Mouse (Mus musculus) heart, embryonic 12.5 days (tissue): ENCODE data around the gene Foxl2. TPM values are rescaled to one million over a fixed set of nuclear protein-coding genes. Genes with fewer than 3 reads are reported as not detected.

ENCODE experiments used
- ATAC-seq: fragments of 200-750 bp; cut with Nextera tagmentation; 2 replicates; pipeline ENCODE4 v1.8.0; 2017; ENCODE audit warnings: moderate TSS enrichment, moderate library complexity; ENCODE audit not compliant: insufficient number of reproducible peaks, low FRiP score
- H3K27ac ChIP-seq: fragments of 300-500 bp; sonication (generic); 2 replicates; pipeline ENCODE4 v1.5.1; 2016; ENCODE audit warnings: mild to moderate bottlenecking, moderate library complexity; ENCODE audit not compliant: poor library complexity, severe bottlenecking
- H3K27me3 ChIP-seq: fragments of 300-500 bp; sonication (generic); replicated peaks from 2 replicates; pipeline ENCODE4 v1.6.1; 2016; ENCODE audit warnings: mild to moderate bottlenecking, moderate library complexity
- H3K36me3 ChIP-seq: fragments of 300-500 bp; sonication (generic); 2 replicates; pipeline ENCODE4 v1.6.1; 2016; ENCODE audit warnings: mild to moderate bottlenecking, moderate library complexity
- H3K4me1 ChIP-seq: fragments of 300-500 bp; sonication (generic); replicated peaks from 2 replicates; pipeline ENCODE4 v1.6.1; 2016; ENCODE audit warnings: mild to moderate bottlenecking
- H3K4me2 ChIP-seq: fragments of 300-500 bp; sonication (generic); 2 replicates; pipeline ENCODE4 v1.6.1; 2016; ENCODE audit warnings: mild to moderate bottlenecking, moderate library complexity
- H3K4me3 ChIP-seq: fragments of 300-500 bp; sonication (generic); 2 replicates; pipeline ENCODE4 v1.5.1; 2016; ENCODE audit warnings: mild to moderate bottlenecking
- H3K9ac ChIP-seq: fragments of 300-500 bp; sonication (generic); 2 replicates; pipeline ENCODE4 v1.6.1; 2016; ENCODE audit warnings: mild to moderate bottlenecking, moderate library complexity
- H3K9me3 ChIP-seq: fragments of 300-500 bp; sonication (generic); replicated peaks from 2 replicates; pipeline ENCODE4 v1.6.1; 2016; ENCODE audit warnings: mild to moderate bottlenecking, moderate library complexity
- WGBS: fragments of 180-500 bp; shearing (Covaris S2); methylation state at CpG from one replicate; pipeline ENCODE4 v1.1.7; 2016; 5-methylcytosine and 5-hydroxymethylcytosine counted together
- polyA plus RNA-seq: library from polyadenylated mRNA; unstranded; fragments of >200 nt; fragmentation: Nextera tagmentation; extraction: Ambion mirVana; gene quantifications from 2 replicates; pipeline ENCODE4 v1.2.1, GENCODE M21; 2016

The Foxl2 gene
- polyA plus RNA-seq, 1 experiment from 2014 or later: not detected

GRCm38 (mm10) chr9:98953830-98954229 lies 1.3 kb upstream of the Foxl2 start:
- no peak overlapping the region for H3K9ac ChIP-seq
- H3K4me3 ChIP-seq: no peak overlapping the region
- H3K27me3 ChIP-seq: peaks cover 86% of the 10 kb centered on the region
- WGBS: 5% methylated on average over 9 of the region's 9 CpGs
- no peak for ATAC-seq
- no peak overlapping the region for H3K4me2 ChIP-seq
- no peaks in the 10 kb centered on the region for H3K9me3 ChIP-seq
- no peaks in the 10 kb centered on the region for H3K36me3 ChIP-seq
- H3K27ac ChIP-seq: no peak overlapping the region
- peaks cover 39% of the 10 kb centered on the region for H3K4me1 ChIP-seq

GRCm38 (mm10) chr9:98954391-98955102 lies 541 bp upstream of the Foxl2 start:
- H3K4me1 ChIP-seq: peaks cover 39% of the 10 kb centered on the region
- 1% methylated on average over 33 of the region's 33 CpGs for whole genome bisulfite sequencing
- peak overlapping the region; percentile 94 for H3K4me2 ChIP-seq
- H3K27me3 ChIP-seq: peaks cover 86% of the 10 kb centered on the region
- no peak for ATAC-seq
- H3K9me3 ChIP-seq: no peaks in the 10 kb centered on the region
- H3K9ac ChIP-seq: peak overlapping the region; percentile 34
- H3K4me3 ChIP-seq: peak overlapping the region; percentile 54
- H3K36me3 ChIP-seq: no peaks in the 10 kb centered on the region
- H3K27ac ChIP-seq: no peak overlapping the region

GRCm38 (mm10) chr9:98955716-98956224 lies 682 bp downstream of the Foxl2 start:
- H3K4me2 ChIP-seq: peak overlapping the region; percentile 94
- under 1% methylated on average over 60 of the region's 60 CpGs for WGBS
- no peaks in the 10 kb centered on the region for H3K9me3 ChIP-seq
- H3K36me3 ChIP-seq: no peaks in the 10 kb centered on the region
- peaks cover 88% of the 10 kb centered on the region for H3K27me3 ChIP-seq
- peak overlapping the region; percentile 34; the same call in 1 of the 2 replicates for H3K9ac ChIP-seq
- H3K27ac ChIP-seq: no peak overlapping the region
- H3K4me3 ChIP-seq: peak overlapping the region; percentile 54
- H3K4me1 ChIP-seq: peaks cover 39% of the 10 kb centered on the region
- ATAC-seq: no peak

- H3K36me3 ChIP-seq: no peaks in the 10 kb centered on the region
- H3K4me1 ChIP-seq: peaks cover 39% of the 10 kb centered on the region
- H3K4me2 ChIP-seq: peak overlapping the region; percentile 94
- H3K27me3 ChIP-seq: peaks cover 88% of the 10 kb centered on the region
- H3K9me3 ChIP-seq: no peaks in the 10 kb centered on the region
- under 1% methylated on average over 75 of the region's 80 CpGs for WGBS
- peak overlapping the region; percentile 22; the same call in 1 of the 2 replicates for H3K9ac ChIP-seq
- peak overlapping the region; percentile 54 for H3K4me3 ChIP-seq
- no peak overlapping the region for H3K27ac ChIP-seq
- ATAC-seq: no peak
These were observed 1.7 kb downstream of the Foxl2 start for GRCm38 (mm10) chr9:98956591-98957381.

GRCm38 (mm10) chr9:98957751-98958351 lies 2.8 kb downstream of the Foxl2 start:
- peaks cover 88% of the 10 kb centered on the region for H3K27me3 ChIP-seq
- no peak overlapping the region for H3K9ac ChIP-seq
- no peaks in the 10 kb centered on the region for H3K9me3 ChIP-seq
- no peak overlapping the region for H3K4me3 ChIP-seq
- 1% methylated on average over 23 of the region's 23 CpGs for WGBS
- peaks cover 29% of the 10 kb centered on the region for H3K4me1 ChIP-seq
- ATAC-seq: no peak
- no peak overlapping the region for H3K27ac ChIP-seq
- no peaks in the 10 kb centered on the region for H3K36me3 ChIP-seq
- no peak overlapping the region for H3K4me2 ChIP-seq

- Histone ChIP-seq H3K27me3 (peaks cover 88% of the 10 kb centered on the region), H3K36me3 (no peaks in the 10 kb centered on the region), H3K9me3 (no peaks in the 10 kb centered on the region), H3K4me3 (no peak overlapping the region), H3K4me2 (no peak overlapping the region), H3K27ac (no peak overlapping the region), H3K4me1 (peaks cover 29% of the 10 kb centered on the region), H3K9ac (no peak overlapping the region)
- ATAC-seq: no peak
- 7% methylated on average over 6 of the region's 6 CpGs for WGBS
These were observed 3.5 kb downstream of the Foxl2 start for GRCm38 (mm10) chr9:98958628-98959027.

- no peak for ATAC-seq
- Histone ChIP-seq H3K9ac (no peak overlapping the region), H3K36me3 (no peaks in the 10 kb centered on the region), H3K9me3 (no peaks in the 10 kb centered on the region), H3K4me3 (no peak overlapping the region), H3K27me3 (peaks cover 88% of the 10 kb centered on the region), H3K4me1 (peaks cover 24% of the 10 kb centered on the region), H3K27ac (no peak overlapping the region), H3K4me2 (no peak overlapping the region)
- WGBS: 29% methylated on average over 3 of the region's 3 CpGs
These were observed 4.8 kb downstream of the Foxl2 start for GRCm38 (mm10) chr9:98959851-98960250.

- Histone ChIP-seq H3K27ac (no peak overlapping the region), H3K27me3 (peaks cover 88% of the 10 kb centered on the region), H3K9ac (no peak overlapping the region), H3K4me1 (peaks cover 19% of the 10 kb centered on the region), H3K36me3 (no peaks in the 10 kb centered on the region), H3K9me3 (no peaks in the 10 kb centered on the region), H3K4me3 (no peak overlapping the region), H3K4me2 (no peak overlapping the region)
- ATAC-seq: no peak
- WGBS: 18% methylated on average over 5 of the region's 5 CpGs
These were observed 5.3 kb downstream of the Foxl2 start for GRCm38 (mm10) chr9:98960348-98960747.

- Histone ChIP-seq H3K4me1 (peaks cover 5% of the 10 kb centered on the region; the same call in 1 of the 2 replicates), H3K4me3 (no peak overlapping the region), H3K27ac (no peak overlapping the region), H3K36me3 (no peaks in the 10 kb centered on the region), H3K9ac (no peak overlapping the region), H3K4me2 (no peak overlapping the region), H3K9me3 (no peaks in the 10 kb centered on the region), H3K27me3 (peaks cover 86% of the 10 kb centered on the region)
- WGBS: 10% methylated on average over 22 of the region's 22 CpGs
- no peak for ATAC-seq
These were observed 6.7 kb downstream of the Foxl2 start for GRCm38 (mm10) chr9:98961591-98962477.

- under 1% methylated on average over 20 of the region's 20 CpGs for WGBS
These were observed 7.5 kb downstream of the Foxl2 start for GRCm38 (mm10) chr9:98962478-98963142.

More at GRCm38 (mm10) chr9:98962478-98963142, 7.5 kb downstream of the Foxl2 start:
- Histone ChIP-seq H3K4me2 (no peak overlapping the region), H3K4me1 (no peaks in the 10 kb centered on the region), H3K36me3 (no peaks in the 10 kb centered on the region), H3K4me3 (no peak overlapping the region), H3K27me3 (peaks cover 90% of the 10 kb centered on the region), H3K9ac (no peak overlapping the region), H3K9me3 (no peaks in the 10 kb centered on the region), H3K27ac (no peak overlapping the region)
- no peak for ATAC-seq
